23 mouse cellular contexts compared by ENCODE assay signal in the genomic region with DNA sequence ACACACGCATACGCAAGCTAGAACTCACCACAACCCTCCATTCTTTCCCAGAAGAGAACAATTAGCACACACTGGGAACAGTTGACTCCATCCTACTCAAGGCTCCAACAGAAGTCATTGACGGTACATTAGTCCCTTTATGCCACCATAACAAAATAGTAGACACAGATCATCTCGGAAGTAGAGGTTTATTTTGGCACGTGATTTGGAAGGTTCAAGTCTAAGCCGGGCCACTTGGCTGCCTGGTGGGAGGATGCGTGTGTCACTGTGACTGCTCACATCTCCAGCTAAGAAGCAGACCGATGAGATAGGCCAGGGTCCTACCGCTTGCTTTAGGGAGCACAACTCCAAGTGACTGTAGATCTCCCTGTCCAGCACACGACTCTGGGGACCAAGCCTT. TPM values are rescaled to one million over a fixed set of nuclear protein-coding genes. Genes with fewer than 3 reads are reported as not detected.
DNase-seq lines count a peak whose midpoint lies in the region; ATAC-seq and TF ChIP-seq lines count a peak whose summit lies in the region.
"Had no signal": no experiment of that assay in that cellular context is flagged by ENCODE, and none has a peak within 500 bp of the region (broad histone marks: within the 10 kb centered on the region; RNA-seq: fewer than 3 reads in every experiment).

No protein-coding gene starts in this region.

- H3K4me1 ChIP-seq in heart, embryonic 14.5 days (ENCODE audit: control insufficient read depth in 2 of 2, insufficient read depth in 2 of 2, low read length in 2 of 2) = peaks cover 13 to 18% of the 10 kb centered on the region in 2 experiments
- 0 out of 2 replicates have a peak, but pooled peaks cover 12% of the 10 kb centered on the region for H3K4me1 ChIP-seq in liver, embryonic 12.5 days
- no peaks in the 10 kb centered on the region for H3K4me1 ChIP-seq in liver, embryonic 11.5 days (replicated peaks; ENCODE audit: control insufficient read depth, insufficient read depth, low read length)
- peaks cover 20% of the 10 kb centered on the region; the same call in 1 of the 2 replicates for H3K4me1 ChIP-seq in heart, postnatal 0 days (ENCODE audit: control insufficient read depth, insufficient read depth)
- peaks cover 8% of the 10 kb centered on the region for H3K4me1 ChIP-seq in liver, embryonic 16.5 days (ENCODE audit: control insufficient read depth, low read depth, low read length)
- H3K4me1 ChIP-seq: forebrain, embryonic 10.5 days; hindbrain, embryonic 12.5 days; limb, embryonic 13.5 days had no signal

- no peak for TF ChIP-seq EP300 in heart, postnatal 0 days (IDR thresholded peaks at IDR 0.05; ENCODE audit: low read depth)

- 66% methylated on average over 10 of the region's 10 CpGs for WGBS in heart, embryonic 14.5 days
- 83% methylated on average over 10 of the region's 10 CpGs for WGBS in liver, embryonic 12.5 days (ENCODE audit: insufficient replicate concordance)
- WGBS in liver, embryonic 11.5 days = 93% methylated on average over 10 of the region's 10 CpGs
- WGBS in heart, postnatal 0 days = 62% methylated on average over 10 of the region's 10 CpGs
- WGBS in liver, embryonic 16.5 days (ENCODE audit: insufficient replicate concordance) = 83% methylated on average over 10 of the region's 10 CpGs

- H3K4me3 ChIP-seq in heart, embryonic 14.5 days (ENCODE audit: control insufficient read depth in 1 of 2, insufficient read depth in 1 of 2, low read depth in 1 of 2, low read length in 2 of 2) = no peak overlapping the region
- no peak overlapping the region for H3K4me3 ChIP-seq in liver, embryonic 12.5 days
- H3K4me3 ChIP-seq in liver, embryonic 11.5 days (ENCODE audit: low read depth, low read length) = no peak overlapping the region
- H3K4me3 ChIP-seq in heart, postnatal 0 days (ENCODE audit: low read depth, low read length) = no peak overlapping the region
- no peak overlapping the region for H3K4me3 ChIP-seq in liver, embryonic 16.5 days (ENCODE audit: low read depth, low read length)
- H3K4me3 ChIP-seq: forebrain, embryonic 10.5 days; hindbrain, embryonic 12.5 days; limb, embryonic 13.5 days had no signal

- H3K9ac ChIP-seq in heart, embryonic 14.5 days (ENCODE audit: low read length) = no peak overlapping the region
- H3K9ac ChIP-seq in liver, embryonic 12.5 days = no peak overlapping the region
- no peak overlapping the region for H3K9ac ChIP-seq in liver, embryonic 11.5 days (ENCODE audit: low read depth, low read length)
- no peak overlapping the region for H3K9ac ChIP-seq in heart, postnatal 0 days (replicated peaks; ENCODE audit: low read depth, low read length)
- H3K9ac ChIP-seq in liver, embryonic 16.5 days (ENCODE audit: low read depth, low read length) = no peak overlapping the region
- H3K9ac ChIP-seq: forebrain, postnatal 0 days; hindbrain, embryonic 12.5 days; limb, embryonic 13.5 days had no signal

- DNase-seq in heart, adult 8-10 months (ENCODE audit: low spot score) = no peak
- no peak for DNase-seq in liver, embryonic 11.5 days (ENCODE audit: low spot score)
- peak; percentile 28 for DNase-seq in heart, postnatal 0 days (ENCODE audit: low spot score)
- DNase-seq in urinary bladder, adult 2 months (ENCODE audit: low spot score) = no peak
- DNase-seq: adrenal gland, adult 8-10 months; cerebellum, adult 8-10 months; forebrain, postnatal 0 days; gastrocnemius, postnatal 36 days; lung, postnatal 36 days; right cerebral cortex, postnatal 25 days; thymus, postnatal 14 days had no signal

- TF ChIP-seq CTCF in heart, postnatal 0 days (IDR thresholded peaks at IDR 0.05; ENCODE audit: low read depth) = no peak

- no peaks in the 10 kb centered on the region for H3K27me3 ChIP-seq in heart, embryonic 14.5 days (ENCODE audit: control insufficient read depth, insufficient read depth, low read length)
- H3K27me3 ChIP-seq in liver, embryonic 12.5 days (replicated peaks) = no peaks in the 10 kb centered on the region
- no peaks in the 10 kb centered on the region for H3K27me3 ChIP-seq in liver, embryonic 11.5 days (replicated peaks; ENCODE audit: control insufficient read depth, insufficient read depth, low read length)
- H3K27me3 ChIP-seq in heart, postnatal 0 days (ENCODE audit: control insufficient read depth, insufficient read depth, low read length) = no peaks in the 10 kb centered on the region
- H3K27me3 ChIP-seq in liver, embryonic 16.5 days (ENCODE audit: control insufficient read depth, insufficient read depth, low read depth, low read length) = no peaks in the 10 kb centered on the region
- H3K27me3 ChIP-seq: hindbrain, embryonic 12.5 days; limb, embryonic 13.5 days had no signal

- ATAC-seq in heart, embryonic 14.5 days (ENCODE audit: insufficient number of reproducible peaks, insufficient read depth, low FRiP score, low read depth) = no peak
- no peak for ATAC-seq in liver, embryonic 12.5 days
- ATAC-seq in liver, embryonic 11.5 days (replicated peaks; ENCODE audit: low FRiP score) = no peak
- ATAC-seq in heart, postnatal 0 days (ENCODE audit: insufficient read depth, low read depth) = peak; percentile 50
- ATAC-seq in liver, embryonic 16.5 days (ENCODE audit: low read depth) = no peak
- ATAC-seq: forebrain, postnatal 0 days had no signal

- no peaks in the 10 kb centered on the region for H3K9me3 ChIP-seq in heart, embryonic 14.5 days (ENCODE audit: control insufficient read depth, low read length)
- no peaks in the 10 kb centered on the region for H3K9me3 ChIP-seq in liver, embryonic 12.5 days (replicated peaks)
- no peaks in the 10 kb centered on the region for H3K9me3 ChIP-seq in liver, embryonic 11.5 days (ENCODE audit: control insufficient read depth, low read length)
- no peaks in the 10 kb centered on the region for H3K9me3 ChIP-seq in heart, postnatal 0 days (replicated peaks; ENCODE audit: control insufficient read depth, low read length)
- no peaks in the 10 kb centered on the region for H3K9me3 ChIP-seq in liver, embryonic 16.5 days (replicated peaks; ENCODE audit: control insufficient read depth, low read length)
- H3K9me3 ChIP-seq: forebrain, embryonic 10.5 days; hindbrain, embryonic 12.5 days; limb, embryonic 13.5 days had no signal

- peak overlapping the region; percentile 14 to 77 for H3K27ac ChIP-seq in heart, embryonic 14.5 days (replicated peaks in 1 of 2; ENCODE audit: control insufficient read depth in 1 of 2, insufficient read depth in 1 of 2, low read depth in 2 of 2, low read length in 2 of 2)
- peak overlapping the region; percentile 45; the same call in 1 of the 2 replicates for H3K27ac ChIP-seq in liver, embryonic 12.5 days
- no peak overlapping the region for H3K27ac ChIP-seq in liver, embryonic 11.5 days (ENCODE audit: low read depth, low read length)
- peak overlapping the region; percentile 77 for H3K27ac ChIP-seq in heart, postnatal 0 days (ENCODE audit: low read depth)
- H3K27ac ChIP-seq in liver, embryonic 16.5 days (ENCODE audit: low read length) = peak overlapping the region; percentile 67
- H3K27ac ChIP-seq: forebrain, embryonic 10.5 days; hindbrain, embryonic 12.5 days; limb, embryonic 13.5 days had no signal

- no peak overlapping the region for H3K4me2 ChIP-seq in heart, embryonic 14.5 days (ENCODE audit: low read length)
- H3K4me2 ChIP-seq in liver, embryonic 12.5 days = no peak overlapping the region
- H3K4me2 ChIP-seq in liver, embryonic 11.5 days = no peak overlapping the region
- H3K4me2 ChIP-seq in heart, postnatal 0 days (ENCODE audit: low read depth, low read length) = no peak overlapping the region
- H3K4me2 ChIP-seq in liver, embryonic 16.5 days (ENCODE audit: low read depth, low read length) = no peak overlapping the region
- H3K4me2 ChIP-seq: hindbrain, embryonic 12.5 days; limb, embryonic 13.5 days had no signal

- H3K36me3 ChIP-seq in heart, embryonic 14.5 days (ENCODE audit: control insufficient read depth, insufficient read depth, low read length) = peaks cover 23% of the 10 kb centered on the region
- peaks cover 36% of the 10 kb centered on the region for H3K36me3 ChIP-seq in liver, embryonic 12.5 days
- no peaks in the 10 kb centered on the region for H3K36me3 ChIP-seq in liver, embryonic 11.5 days (ENCODE audit: control insufficient read depth, insufficient read depth, low read length)
- peaks cover 10% of the 10 kb centered on the region for H3K36me3 ChIP-seq in heart, postnatal 0 days (replicated peaks; ENCODE audit: control insufficient read depth, insufficient read depth, low read length)
- H3K36me3 ChIP-seq in liver, embryonic 16.5 days (ENCODE audit: control insufficient read depth, insufficient read depth) = no peaks in the 10 kb centered on the region

RNA-seq across cellular contexts. Expression of a gene that starts 10.8 kb away (rescaled TPM):
- polyA plus RNA-seq in heart, embryonic 14.5 days (2014; fragmentation: Nextera tagmentation; extraction: Ambion mirVana) = 0.18 and 0.35 TPM in 2 replicates
- total RNA-seq in heart, adult 8-10 months (2022) = under 1 TPM; 0.41 to 0.50 (median 0.43) TPM
- polyA plus RNA-seq in liver, embryonic 12.5 days (2016; fragmentation: Nextera tagmentation; extraction: Ambion mirVana) = 0.05 and 0.10 TPM in 2 replicates
- polyA plus RNA-seq in liver, embryonic 11.5 days (2014; fragmentation: Nextera tagmentation; extraction: Ambion mirVana) = 0.13 TPM in 1 of 2 replicates, not detected in the other
- not detected in 2 replicates for total RNA-seq in heart, postnatal 0 days (2014; rRNA removed; ENCODE audit: low replicate concordance)
- 0.19 and 0.30 TPM in 2 replicates for polyA plus RNA-seq in heart, postnatal 0 days (2015; fragmentation: Nextera tagmentation; extraction: Ambion mirVana)
- 0.06 TPM in 1 of 2 replicates, not detected in the other for polyA plus RNA-seq in liver, embryonic 16.5 days (2015; fragmentation: Nextera tagmentation; extraction: Ambion mirVana)
- polyA plus RNA-seq in urinary bladder, adult 2 months (2012; rRNA removed) = 0.06 and 0.12 TPM in 2 replicates
- total RNA-seq: adrenal gland, adult 8-10 months; gastrocnemius, postnatal 36 days; layer of hippocampus, adult 18-20 months; layer of hippocampus, postnatal 25 days had no signal
- polyA plus RNA-seq: hindbrain, embryonic 12.5 days; limb, embryonic 13.5 days had no signal

RNA-seq across cellular contexts. Expression of a gene that starts 17.8 kb away (rescaled TPM):
- polyA plus RNA-seq in heart, embryonic 14.5 days (2014; fragmentation: Nextera tagmentation; extraction: Ambion mirVana) = not detected in 2 replicates
- total RNA-seq in heart, adult 8-10 months (2022) = not detected
- polyA plus RNA-seq in liver, embryonic 12.5 days (2016; fragmentation: Nextera tagmentation; extraction: Ambion mirVana) = not detected in 2 replicates
- not detected in 2 replicates for polyA plus RNA-seq in liver, embryonic 11.5 days (2014; fragmentation: Nextera tagmentation; extraction: Ambion mirVana)
- not detected in 2 replicates for total RNA-seq in heart, postnatal 0 days (2014; rRNA removed; ENCODE audit: low replicate concordance)
- not detected in 2 replicates for polyA plus RNA-seq in heart, postnatal 0 days (2015; fragmentation: Nextera tagmentation; extraction: Ambion mirVana)
- not detected in 2 replicates for polyA plus RNA-seq in liver, embryonic 16.5 days (2015; fragmentation: Nextera tagmentation; extraction: Ambion mirVana)
- polyA plus RNA-seq in urinary bladder, adult 2 months (2012; rRNA removed) = 0.10 and 0.15 TPM in 2 replicates
- total RNA-seq: adrenal gland, adult 8-10 months; gastrocnemius, postnatal 36 days; layer of hippocampus, postnatal 25 days had no signal
- polyA plus RNA-seq: forebrain, embryonic 10.5 days; hindbrain, embryonic 12.5 days; limb, embryonic 13.5 days had no signal

RNA-seq across cellular contexts. Expression of a gene that starts 23.3 kb away (rescaled TPM):
- 38.3 and 43.5 TPM in 2 replicates for polyA plus RNA-seq in heart, embryonic 14.5 days (2014; fragmentation: Nextera tagmentation; extraction: Ambion mirVana)
- total RNA-seq in heart, adult 8-10 months (2022) = 10 to 100 TPM; 62.4 to 80.4 (median 68.8) TPM
- polyA plus RNA-seq in liver, embryonic 12.5 days (2016; fragmentation: Nextera tagmentation; extraction: Ambion mirVana) = 35.4 and 35.7 TPM in 2 replicates
- polyA plus RNA-seq in liver, embryonic 11.5 days (2014; fragmentation: Nextera tagmentation; extraction: Ambion mirVana) = 41.7 and 43.3 TPM in 2 replicates
- 115 and 163 TPM in 2 replicates for total RNA-seq in heart, postnatal 0 days (2014; rRNA removed; ENCODE audit: low replicate concordance)
- polyA plus RNA-seq in heart, postnatal 0 days (2015; fragmentation: Nextera tagmentation; extraction: Ambion mirVana) = 42.3 and 45.7 TPM in 2 replicates
- polyA plus RNA-seq in liver, embryonic 16.5 days (2015; fragmentation: Nextera tagmentation; extraction: Ambion mirVana) = 41.5 TPM in 2 replicates
- polyA plus RNA-seq in urinary bladder, adult 2 months (2012; rRNA removed) = 61.8 and 63.4 TPM in 2 replicates

RNA-seq across cellular contexts. Expression of a gene that starts 37.2 kb away (rescaled TPM):
- not detected in 2 replicates for polyA plus RNA-seq in heart, embryonic 14.5 days (2014; fragmentation: Nextera tagmentation; extraction: Ambion mirVana)
- total RNA-seq in heart, adult 8-10 months (2022) = not detected
- polyA plus RNA-seq in liver, embryonic 12.5 days (2016; fragmentation: Nextera tagmentation; extraction: Ambion mirVana) = not detected in 2 replicates
- not detected in 2 replicates for polyA plus RNA-seq in liver, embryonic 11.5 days (2014; fragmentation: Nextera tagmentation; extraction: Ambion mirVana)
- total RNA-seq in heart, postnatal 0 days (2014; rRNA removed; ENCODE audit: low replicate concordance) = not detected in 2 replicates
- polyA plus RNA-seq in heart, postnatal 0 days (2015; fragmentation: Nextera tagmentation; extraction: Ambion mirVana) = not detected in 2 replicates
- not detected in 2 replicates for polyA plus RNA-seq in liver, embryonic 16.5 days (2015; fragmentation: Nextera tagmentation; extraction: Ambion mirVana)
- polyA plus RNA-seq in urinary bladder, adult 2 months (2012; rRNA removed) = not detected in 2 replicates
- total RNA-seq: adrenal gland, adult 8-10 months; gastrocnemius, postnatal 36 days; layer of hippocampus, adult 18-20 months; layer of hippocampus, postnatal 25 days; left cerebral cortex, postnatal 10 days; midbrain, postnatal 0 days; neutrophil, adult 5-6 weeks had no signal
- polyA plus RNA-seq: forebrain, embryonic 10.5 days; forebrain, postnatal 0 days; hindbrain, embryonic 12.5 days; limb, embryonic 13.5 days; midbrain, postnatal 0 days; testis, adult 2 months had no signal

RNA-seq across cellular contexts. Expression of a gene that starts 55.2 kb away (rescaled TPM):
- polyA plus RNA-seq in heart, embryonic 14.5 days (2014; fragmentation: Nextera tagmentation; extraction: Ambion mirVana) = not detected in 2 replicates
- total RNA-seq in heart, adult 8-10 months (2022) = not detected
- not detected in 2 replicates for polyA plus RNA-seq in liver, embryonic 12.5 days (2016; fragmentation: Nextera tagmentation; extraction: Ambion mirVana)
- not detected in 2 replicates for polyA plus RNA-seq in liver, embryonic 11.5 days (2014; fragmentation: Nextera tagmentation; extraction: Ambion mirVana)
- total RNA-seq in heart, postnatal 0 days (2014; rRNA removed; ENCODE audit: low replicate concordance) = not detected in 2 replicates
- not detected in 2 replicates for polyA plus RNA-seq in heart, postnatal 0 days (2015; fragmentation: Nextera tagmentation; extraction: Ambion mirVana)
- polyA plus RNA-seq in liver, embryonic 16.5 days (2015; fragmentation: Nextera tagmentation; extraction: Ambion mirVana) = not detected in 2 replicates
- not detected in 2 replicates for polyA plus RNA-seq in urinary bladder, adult 2 months (2012; rRNA removed)
- total RNA-seq: adrenal gland, adult 8-10 months; forebrain, postnatal 0 days; gastrocnemius, postnatal 36 days; layer of hippocampus, adult 18-20 months; layer of hippocampus, postnatal 25 days; left cerebral cortex, postnatal 10 days; midbrain, postnatal 0 days; neutrophil, adult 5-6 weeks had no signal
- polyA plus RNA-seq: forebrain, embryonic 10.5 days; forebrain, postnatal 0 days; hindbrain, embryonic 12.5 days; limb, embryonic 13.5 days; midbrain, postnatal 0 days; testis, adult 2 months had no signal
